Mouse (Mus musculus) intestine, embryonic 15.5 days (tissue): ENCODE measurements at regions not wholly inside any gene's neighbourhood (a gene's known extent, or its start where the extent isn't known, plus 50 kb on each side); places are given as distances from the start of the nearest gene placed in this dataset.
"Not testable (repeated sequence)": the region's sequence is repeated elsewhere in the genome, so short reads cannot be mapped to it uniquely, and the experiment has no call there.

ENCODE experiments used
- ATAC-seq: fragments of 200-750 bp; cut with Nextera tagmentation; 2 replicates; pipeline ENCODE4 v1.8.0; 2017; ENCODE audit warnings: moderate TSS enrichment, moderate library complexity
- H3K27ac ChIP-seq: fragments of 300-500 bp; sonication (generic); 2 replicates; pipeline ENCODE4 v1.5.1; 2015; ENCODE audit warnings: mild to moderate bottlenecking, inconsistent platforms
- H3K27me3 ChIP-seq: fragments of 300-500 bp; sonication (generic); replicated peaks from 2 replicates; pipeline ENCODE4 v1.6.1; 2015; ENCODE audit warnings: inconsistent platforms
- H3K36me3 ChIP-seq: fragments of 300-500 bp; sonication (generic); 2 replicates; pipeline ENCODE4 v1.6.1; 2015; ENCODE audit warnings: inconsistent platforms
- H3K4me1 ChIP-seq: fragments of 300-500 bp; sonication (generic); replicated peaks from 2 replicates; pipeline ENCODE4 v1.6.1; 2015; ENCODE audit warnings: inconsistent platforms
- H3K4me2 ChIP-seq: fragments of 300-500 bp; sonication (generic); replicated peaks from 2 replicates; pipeline ENCODE4 v1.6.1; 2015; ENCODE audit warnings: mild to moderate bottlenecking, inconsistent platforms
- H3K4me3 ChIP-seq: fragments of 300-500 bp; sonication (generic); replicated peaks from 2 replicates; pipeline ENCODE4 v1.5.1; 2015; ENCODE audit warnings: inconsistent platforms
- H3K9ac ChIP-seq: fragments of 300-500 bp; sonication (generic); 2 replicates; pipeline ENCODE4 v1.6.1; 2015; ENCODE audit warnings: inconsistent platforms
- H3K9me3 ChIP-seq: fragments of 300-500 bp; sonication (generic); 2 replicates; pipeline ENCODE4 v1.6.1; 2016; ENCODE audit warnings: inconsistent platforms
- WGBS: fragments of 180-500 bp; shearing (Covaris S2); methylation state at CpG from one replicate; pipeline ENCODE4 v1.1.7; 2015; 5-methylcytosine and 5-hydroxymethylcytosine counted together

DNA sequence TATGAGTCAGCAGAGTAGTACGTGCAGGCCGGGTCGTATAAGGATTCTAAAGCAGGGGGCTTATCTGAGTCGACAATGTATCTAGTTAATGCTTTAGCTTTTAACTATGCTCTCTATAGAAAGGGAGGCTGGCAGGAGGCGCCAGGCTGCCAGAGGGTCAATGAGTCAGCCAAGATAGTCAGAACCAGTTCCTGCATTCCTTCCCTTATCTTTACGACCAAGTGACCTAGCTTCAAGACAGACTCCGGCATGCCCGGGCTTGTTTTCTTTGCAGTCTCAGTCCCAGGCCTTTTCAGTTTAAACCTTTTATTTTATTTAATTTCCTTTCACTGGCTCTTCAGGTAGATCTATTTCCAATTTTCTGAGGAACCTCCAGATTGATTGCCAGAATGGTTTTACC, 374.0 kb upstream of the Nrxn1 start:
- ATAC-seq, result peak; percentile 28
- Histone ChIP-seq H3K27me3 (no peaks in the 10 kb centered on the region), H3K4me3 (no peak overlapping the region), H3K4me2 (no peak overlapping the region), H3K27ac (no peak overlapping the region), H3K36me3 (no peaks in the 10 kb centered on the region), H3K9me3 (no peaks in the 10 kb centered on the region), H3K9ac (no peak overlapping the region), H3K4me1 (no peaks in the 10 kb centered on the region)
- WGBS, result 54% methylated on average over 8 of the region's 8 CpGs

DNA sequence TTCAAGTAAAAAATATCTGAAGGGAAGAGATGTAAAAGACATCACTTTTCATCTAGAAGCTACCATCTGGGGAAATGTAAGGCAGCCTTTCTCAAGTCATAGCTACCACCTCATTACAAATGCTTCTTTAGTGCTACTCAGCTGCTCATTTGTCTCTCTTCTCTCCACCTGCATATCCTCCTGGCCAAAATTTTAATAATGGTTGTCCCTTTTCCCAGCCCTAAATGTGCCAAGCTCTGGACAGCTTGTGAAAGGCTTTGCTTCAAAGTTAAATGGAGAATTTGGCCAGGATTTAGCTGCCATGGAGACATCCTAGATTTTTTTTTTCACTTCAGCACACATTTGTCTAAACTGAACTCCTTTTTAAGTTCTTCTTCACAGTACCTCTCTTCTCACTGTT, 358.8 kb upstream of the Nrxn1 start:
- Histone ChIP-seq H3K4me2 (no peak overlapping the region), H3K4me3 (no peak overlapping the region), H3K36me3 (no peaks in the 10 kb centered on the region), H3K9me3 (no peaks in the 10 kb centered on the region), H3K27ac (no peak overlapping the region), H3K4me1 (no peaks in the 10 kb centered on the region), H3K27me3 (no peaks in the 10 kb centered on the region), H3K9ac (no peak overlapping the region)
- ATAC-seq, result no peak

DNA sequence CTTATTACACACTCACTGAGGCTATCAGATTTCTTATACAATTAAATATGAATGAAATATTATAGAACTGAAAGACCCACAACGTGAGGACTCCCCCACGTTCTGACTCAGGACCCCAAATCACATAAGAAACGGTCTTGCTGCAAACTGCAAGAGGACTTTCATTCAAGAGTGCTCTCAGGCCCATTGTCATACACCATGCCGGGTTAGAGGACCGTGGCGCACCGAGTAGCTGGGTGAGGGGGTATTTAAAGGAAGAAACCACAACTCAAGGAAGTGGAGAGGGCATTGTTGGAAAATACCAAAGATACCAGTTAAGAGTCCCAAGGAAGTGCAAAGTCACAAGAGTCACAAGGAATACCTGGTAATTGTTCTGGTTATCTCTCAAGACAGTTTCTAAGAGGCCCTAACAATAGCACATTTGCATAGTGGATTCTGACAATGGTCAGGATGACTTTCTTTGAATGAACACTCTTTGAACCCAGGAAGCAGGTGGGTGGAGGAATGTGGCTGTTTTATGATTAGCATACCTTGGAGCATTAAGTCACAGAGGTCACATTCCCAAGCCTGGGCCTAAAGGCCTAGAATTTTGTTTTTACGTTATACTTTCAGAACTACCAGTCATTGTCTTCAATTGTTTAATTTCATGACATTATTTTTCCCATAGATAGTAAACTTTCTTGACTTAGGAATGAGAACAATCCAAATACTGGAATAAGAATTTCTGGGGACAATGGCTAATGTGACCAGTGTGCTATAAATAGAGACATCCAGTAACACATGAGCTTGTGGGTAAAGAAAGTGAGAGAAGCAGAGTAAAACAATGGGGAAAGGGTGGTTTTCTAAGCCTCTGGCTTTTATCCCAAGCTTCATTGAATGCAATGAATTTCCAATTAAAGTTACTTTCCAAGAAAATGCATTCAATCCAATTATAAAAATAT, 339.2 kb upstream of the Nrxn1 start:
- not testable (repeated sequence) for H3K4me3 ChIP-seq, H3K9ac ChIP-seq, H3K36me3 ChIP-seq, H3K27ac ChIP-seq, H3K27me3 ChIP-seq, H3K4me1 ChIP-seq, H3K9me3 ChIP-seq, H3K4me2 ChIP-seq, ATAC-seq
- WGBS, result 89% methylated on average over 8 of the region's 8 CpGs

DNA sequence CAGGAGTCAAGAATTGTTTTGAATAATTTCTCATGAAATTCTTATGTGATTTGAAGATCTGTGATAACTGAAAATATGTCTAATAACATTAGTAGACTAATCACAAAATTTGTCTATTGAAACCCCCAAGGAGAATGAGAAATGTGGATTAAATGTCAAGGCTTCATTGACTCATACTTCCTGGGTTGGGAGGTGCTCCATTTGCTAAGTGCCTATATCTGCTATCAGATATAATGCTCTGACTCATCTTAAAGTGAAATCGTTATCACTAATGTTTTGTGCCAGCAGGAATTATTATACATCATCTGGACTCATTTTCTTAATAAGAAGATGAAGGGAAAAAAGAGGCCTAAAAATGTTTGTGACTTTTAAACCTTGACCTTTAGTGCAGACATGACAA, 337.5 kb upstream of the Nrxn1 start:
- Histone ChIP-seq H3K9me3 (no peaks in the 10 kb centered on the region), H3K4me3 (no peak overlapping the region), H3K27ac (no peak overlapping the region), H3K36me3 (no peaks in the 10 kb centered on the region), H3K4me1 (no peaks in the 10 kb centered on the region), H3K9ac (no peak overlapping the region), H3K27me3 (no peaks in the 10 kb centered on the region), H3K4me2 (no peak overlapping the region)
- no peak for ATAC-seq
- 69% methylated on average over 1 of the region's 1 CpGs for WGBS

DNA sequence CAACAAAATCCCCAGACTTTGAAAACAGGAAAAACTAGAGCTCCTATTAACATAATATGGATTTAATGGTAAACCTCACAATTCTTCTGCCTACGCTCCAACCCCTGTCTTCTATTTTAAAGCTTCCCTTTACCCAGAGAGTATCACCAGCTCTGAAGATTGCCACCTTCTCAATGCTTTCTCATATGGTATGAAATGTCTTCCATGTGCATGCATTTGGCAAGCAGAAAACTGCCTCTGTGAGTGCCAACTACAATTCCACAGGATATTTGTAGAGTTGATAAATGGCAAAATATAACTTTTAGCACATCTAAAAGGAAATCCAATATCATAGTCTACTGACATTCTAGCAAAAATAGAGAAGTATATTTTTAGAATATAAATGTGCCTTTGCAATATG, 332.2 kb upstream of the Nrxn1 start:
- Histone ChIP-seq H3K9me3 (no peaks in the 10 kb centered on the region), H3K27me3 (no peaks in the 10 kb centered on the region), H3K4me1 (no peaks in the 10 kb centered on the region), H3K27ac (no peak overlapping the region), H3K9ac (no peak overlapping the region), H3K4me2 (no peak overlapping the region), H3K4me3 (no peak overlapping the region), H3K36me3 (no peaks in the 10 kb centered on the region)
- ATAC-seq, result no peak
- WGBS, result 96% methylated on average over 1 of the region's 1 CpGs

DNA sequence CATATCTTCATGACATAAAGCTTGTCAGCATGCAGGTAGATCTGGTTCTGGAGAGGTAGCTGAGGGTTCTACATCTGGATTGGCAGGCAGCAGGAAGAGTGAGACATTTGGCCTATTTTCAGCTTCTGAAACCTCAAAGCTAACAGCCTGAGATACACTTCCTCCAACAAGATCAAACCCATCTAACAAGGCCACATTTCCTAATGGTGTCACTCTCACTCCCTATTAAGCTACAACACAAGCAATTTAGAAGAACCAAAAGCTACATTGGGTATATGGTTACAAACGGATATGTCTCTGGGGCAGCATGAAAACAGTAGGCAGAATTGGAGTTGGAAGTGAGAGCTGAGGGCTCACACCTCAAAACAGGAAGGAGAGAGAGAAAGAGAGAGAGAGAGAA, 325.7 kb upstream of the Nrxn1 start:
- Histone ChIP-seq H3K36me3 (no peaks in the 10 kb centered on the region), H3K4me3 (no peak overlapping the region), H3K9me3 (no peaks in the 10 kb centered on the region), H3K27ac (no peak overlapping the region), H3K27me3 (no peaks in the 10 kb centered on the region), H3K4me2 (no peak overlapping the region), H3K4me1 (no peaks in the 10 kb centered on the region), H3K9ac (no peak overlapping the region)
- ATAC-seq, result no peak
- WGBS, result 71% methylated on average over 1 of the region's 1 CpGs

DNA sequence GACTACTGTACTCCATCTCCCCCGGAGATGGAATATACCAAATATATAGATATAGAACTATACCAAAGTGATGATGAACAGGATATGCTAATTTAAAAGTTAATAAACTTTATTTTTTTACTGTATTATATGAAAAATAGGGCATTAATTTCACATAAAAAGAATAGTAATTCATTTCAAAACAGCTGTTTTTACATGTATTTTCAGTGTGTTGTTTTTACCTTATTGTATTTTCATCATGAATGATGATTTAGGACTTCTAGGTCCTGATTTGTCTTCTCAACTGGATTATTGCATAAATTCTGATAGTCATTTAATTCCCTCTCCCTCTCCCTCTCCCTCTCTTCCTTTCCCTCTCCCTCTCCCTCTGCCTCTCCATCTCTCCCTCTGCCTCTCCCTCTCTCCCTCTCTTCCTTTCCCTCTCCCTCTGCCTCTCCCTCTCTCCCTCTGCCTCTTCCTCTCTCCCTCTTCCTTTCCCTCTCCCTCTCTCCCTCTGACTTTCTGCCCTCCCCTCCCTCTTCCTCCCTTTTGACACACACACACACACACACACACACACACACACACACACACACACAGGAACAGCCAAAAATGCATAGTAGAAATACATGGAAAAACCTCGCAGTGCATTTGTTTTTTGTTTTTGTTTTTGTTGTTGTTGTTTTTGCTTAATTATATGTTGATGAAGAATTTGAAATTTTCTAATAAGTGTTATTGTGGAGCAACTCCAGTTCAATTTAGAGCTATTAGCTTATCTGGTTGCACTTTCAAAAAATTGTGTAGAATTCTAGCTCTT, 298.3 kb upstream of the Nrxn1 start:
- no peak overlapping the region for H3K27ac ChIP-seq
- no peak overlapping the region for H3K4me2 ChIP-seq
- H3K9me3 ChIP-seq, result no peaks in the 10 kb centered on the region
- H3K27me3 ChIP-seq, result no peaks in the 10 kb centered on the region
- 94% methylated on average over 2 of the region's 2 CpGs for WGBS
- no peak overlapping the region for H3K4me3 ChIP-seq
- H3K4me1 ChIP-seq, result no peaks in the 10 kb centered on the region
- H3K36me3 ChIP-seq, result no peaks in the 10 kb centered on the region
- no peak overlapping the region for H3K9ac ChIP-seq
- no peak for ATAC-seq

DNA sequence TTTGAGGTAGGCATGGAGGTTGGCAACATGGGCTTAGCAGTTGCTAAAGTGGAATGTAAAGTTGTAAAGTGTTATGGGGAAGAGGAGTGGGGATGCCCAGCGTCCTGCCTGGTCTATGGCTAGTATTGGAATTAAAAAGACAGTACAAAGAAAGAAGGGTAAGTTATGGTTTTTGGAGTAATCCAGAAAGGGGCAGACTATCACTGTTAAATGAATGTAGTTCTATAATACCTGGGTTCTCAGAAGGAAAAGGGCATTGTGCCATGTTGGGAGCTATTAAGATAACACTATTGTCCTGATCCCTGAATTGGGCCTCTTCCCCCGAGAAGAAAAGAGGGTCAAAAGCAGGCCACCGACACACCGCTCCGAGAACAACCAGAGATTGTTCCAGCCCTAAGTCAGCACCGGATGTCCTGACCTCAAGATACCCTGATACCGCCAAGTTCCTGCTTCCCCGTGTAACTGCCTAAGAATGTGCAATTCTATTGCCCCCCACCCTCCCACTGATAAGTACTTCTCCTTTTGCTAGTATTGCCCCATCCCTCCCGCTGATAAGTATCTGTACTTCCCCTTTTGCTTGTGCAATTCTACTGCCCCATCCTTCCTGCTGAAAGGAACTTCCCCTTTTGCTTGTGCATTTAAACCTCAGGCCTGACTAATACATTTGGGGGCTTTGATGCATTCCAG, 297.2 kb upstream of the Nrxn1 start:
- not testable (repeated sequence) for H3K9ac ChIP-seq, ATAC-seq, H3K4me1 ChIP-seq, H3K4me3 ChIP-seq, H3K4me2 ChIP-seq, H3K36me3 ChIP-seq, H3K27me3 ChIP-seq, H3K27ac ChIP-seq, H3K9me3 ChIP-seq
- WGBS, result 78% methylated on average over 9 of the region's 9 CpGs

DNA sequence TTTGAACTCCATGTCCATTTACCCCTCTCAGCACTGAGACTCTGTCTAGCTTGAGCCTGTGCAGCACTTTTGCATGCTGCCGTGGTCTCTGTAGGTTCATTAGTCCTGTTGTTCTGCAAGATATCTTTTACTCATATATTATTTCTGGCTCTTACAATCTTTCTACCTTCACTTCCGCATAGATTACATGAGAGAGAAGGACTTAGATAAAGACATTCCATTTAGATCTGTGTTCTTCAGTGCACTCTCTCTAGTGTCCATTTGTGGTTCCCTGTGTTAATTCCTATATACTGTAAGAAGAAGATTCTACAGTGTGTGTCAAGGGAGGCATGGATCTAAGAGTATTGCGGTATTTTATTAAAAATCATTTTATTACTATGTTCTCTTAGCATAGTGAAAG, 295.6 kb upstream of the Nrxn1 start:
- H3K9me3 ChIP-seq, result no peaks in the 10 kb centered on the region
- H3K36me3 ChIP-seq, result no peaks in the 10 kb centered on the region
- H3K4me2 ChIP-seq, result no peak overlapping the region
- no peaks in the 10 kb centered on the region for H3K27me3 ChIP-seq
- no peak overlapping the region for H3K27ac ChIP-seq
- no peak overlapping the region for H3K9ac ChIP-seq
- no peak for ATAC-seq
- 91% methylated on average over 3 of the region's 3 CpGs for WGBS
- no peak overlapping the region for H3K4me3 ChIP-seq
- no peaks in the 10 kb centered on the region for H3K4me1 ChIP-seq

DNA sequence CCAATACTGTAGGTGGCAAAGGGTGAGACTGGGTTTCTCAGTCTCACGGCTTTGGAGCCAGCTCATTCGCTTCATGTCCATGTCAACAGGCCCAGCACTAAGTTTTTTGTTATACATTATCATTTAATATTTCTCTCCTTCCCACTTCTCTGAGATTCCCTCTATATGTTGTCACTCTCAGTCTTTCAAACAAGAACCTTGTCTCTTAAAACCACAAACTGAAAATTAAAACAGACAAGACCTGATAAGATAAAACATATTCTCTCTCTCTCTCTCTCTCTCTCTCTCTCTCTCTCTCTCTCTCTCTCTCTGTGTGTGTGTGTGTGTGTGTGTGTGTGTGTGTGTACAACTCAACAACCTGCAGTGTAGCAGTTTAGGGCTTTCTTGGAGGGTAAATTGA, 295.2 kb upstream of the Nrxn1 start:
- no peaks in the 10 kb centered on the region for H3K27me3 ChIP-seq
- H3K27ac ChIP-seq, result no peak overlapping the region
- 94% methylated on average over 2 of the region's 2 CpGs for WGBS
- ATAC-seq, result no peak
- H3K4me3 ChIP-seq, result no peak overlapping the region
- H3K4me2 ChIP-seq, result no peak overlapping the region
- no peaks in the 10 kb centered on the region for H3K9me3 ChIP-seq
- H3K4me1 ChIP-seq, result no peaks in the 10 kb centered on the region
- no peak overlapping the region for H3K9ac ChIP-seq
- no peaks in the 10 kb centered on the region for H3K36me3 ChIP-seq

DNA sequence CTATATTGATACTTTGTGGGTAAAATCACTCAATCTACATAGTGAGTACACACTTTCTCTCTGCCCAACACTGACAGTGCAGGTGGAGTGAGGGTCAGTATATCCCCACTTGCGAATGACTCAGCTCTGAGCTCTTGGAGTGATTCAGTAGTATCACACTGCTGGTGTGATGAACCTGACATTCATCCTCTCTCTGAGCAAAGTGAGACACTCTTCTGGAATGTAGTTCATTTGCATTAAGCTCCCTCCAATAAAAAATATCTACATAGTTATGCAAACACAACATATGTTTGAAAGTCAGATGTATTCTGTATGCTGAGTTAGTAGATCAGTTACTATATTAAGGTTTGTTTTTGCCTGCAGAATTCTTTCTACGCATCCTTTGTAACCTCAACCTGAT, 293.1 kb upstream of the Nrxn1 start:
- no peaks in the 10 kb centered on the region for H3K27me3 ChIP-seq
- no peak overlapping the region for H3K27ac ChIP-seq
- no peaks in the 10 kb centered on the region for H3K4me1 ChIP-seq
- no peak overlapping the region for H3K4me2 ChIP-seq
- H3K9me3 ChIP-seq, result no peaks in the 10 kb centered on the region
- H3K4me3 ChIP-seq, result no peak overlapping the region
- H3K36me3 ChIP-seq, result no peaks in the 10 kb centered on the region
- 76% methylated on average over 2 of the region's 2 CpGs for WGBS
- no peak overlapping the region for H3K9ac ChIP-seq
- no peak for ATAC-seq

DNA sequence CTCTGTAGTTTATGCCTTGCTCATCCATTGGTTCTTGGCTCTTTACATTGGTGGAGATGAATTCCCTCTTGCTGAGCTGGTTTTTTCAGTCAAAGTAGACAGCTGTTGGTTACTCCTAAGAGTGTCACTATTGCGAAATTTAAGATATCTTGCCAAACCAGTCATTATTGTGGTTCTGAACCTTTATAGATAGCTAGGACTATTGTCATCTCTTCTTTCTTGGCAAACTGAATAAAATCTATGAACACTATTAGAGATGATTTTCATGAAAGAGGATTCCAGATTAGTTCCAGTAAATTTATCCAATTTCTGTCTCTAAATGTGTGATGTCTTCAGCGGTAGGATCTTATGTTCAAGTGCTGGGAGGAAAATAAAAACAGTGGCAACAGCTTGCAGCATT, 275.3 kb upstream of the Nrxn1 start:
- H3K27me3 ChIP-seq, result no peaks in the 10 kb centered on the region
- no peak overlapping the region for H3K4me2 ChIP-seq
- no peak for ATAC-seq
- no peak overlapping the region for H3K27ac ChIP-seq
- no peaks in the 10 kb centered on the region for H3K36me3 ChIP-seq
- 88% methylated on average over 2 of the region's 2 CpGs for WGBS
- H3K9ac ChIP-seq, result no peak overlapping the region
- no peaks in the 10 kb centered on the region for H3K9me3 ChIP-seq
- no peak overlapping the region for H3K4me3 ChIP-seq
- H3K4me1 ChIP-seq, result no peaks in the 10 kb centered on the region
